Mouse (Mus musculus) liver, postnatal 0 days (tissue): Measurements from ENCODE around the gene Smarcb1.

Experiments
- CTCF ChIP-seq: sonication (generic); IDR thresholded peaks from 2 replicates; pipeline ENCODE4 v1.5.1; 2016; ENCODE audit warnings: antibody characterized with exemption, low read depth
- EP300 ChIP-seq: IDR thresholded peaks from 2 replicates; pipeline ENCODE4 v1.6.1; 2016; ENCODE audit warnings: antibody characterized with exemption, low read depth, mild to moderate bottlenecking

DNA sequence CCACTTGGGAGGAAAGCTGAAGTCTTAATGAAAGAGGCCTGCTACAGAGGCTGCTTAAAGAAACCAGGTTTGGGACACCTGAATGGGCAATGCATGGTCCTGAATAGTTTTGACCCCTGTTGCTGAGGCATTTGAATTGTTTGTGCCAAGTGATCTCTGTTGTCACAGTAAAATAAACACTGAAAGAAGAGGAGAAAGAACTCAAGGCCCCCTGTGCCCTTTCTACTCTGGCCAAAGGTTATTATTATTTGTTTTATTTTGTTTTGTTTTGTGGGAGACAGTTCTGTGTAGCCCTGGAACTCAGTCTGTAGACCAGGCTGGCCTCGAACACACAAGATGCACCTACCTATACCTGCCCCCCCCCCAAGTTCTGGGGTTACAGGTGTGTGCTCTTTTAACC lies 13.6 kb upstream of the Smarcb1 start:
- TF ChIP-seq CTCF, result no peak
- no peak for TF ChIP-seq EP300
